Mouse (Mus musculus): ENCODE results near the gene Nap1l4.
A peak's percentile ranks its signal among the peaks of the same experiment; 100 is the strongest.

Nap1l4 gene

DNA sequence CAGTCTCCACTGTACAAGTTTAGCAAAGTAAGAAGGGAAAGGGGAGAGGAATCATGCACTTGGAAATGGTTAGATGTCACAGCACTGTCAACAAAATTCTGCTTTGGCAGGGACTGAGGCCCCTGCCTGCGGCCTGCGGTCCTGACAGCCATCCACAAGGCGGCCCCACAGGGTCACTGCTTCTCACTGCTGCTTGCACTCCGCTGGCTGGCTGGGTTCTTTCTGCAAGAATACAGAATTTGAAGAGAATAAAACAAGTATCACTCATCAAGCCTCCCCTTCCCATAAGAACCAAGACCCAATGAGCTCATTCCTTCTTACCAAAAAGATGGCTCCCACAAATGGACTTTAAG, 34.5 kb downstream of the Nap1l4 start:
- no peak for DNase-seq (ENCODE audit: low read depth, low spot score)

DNA sequence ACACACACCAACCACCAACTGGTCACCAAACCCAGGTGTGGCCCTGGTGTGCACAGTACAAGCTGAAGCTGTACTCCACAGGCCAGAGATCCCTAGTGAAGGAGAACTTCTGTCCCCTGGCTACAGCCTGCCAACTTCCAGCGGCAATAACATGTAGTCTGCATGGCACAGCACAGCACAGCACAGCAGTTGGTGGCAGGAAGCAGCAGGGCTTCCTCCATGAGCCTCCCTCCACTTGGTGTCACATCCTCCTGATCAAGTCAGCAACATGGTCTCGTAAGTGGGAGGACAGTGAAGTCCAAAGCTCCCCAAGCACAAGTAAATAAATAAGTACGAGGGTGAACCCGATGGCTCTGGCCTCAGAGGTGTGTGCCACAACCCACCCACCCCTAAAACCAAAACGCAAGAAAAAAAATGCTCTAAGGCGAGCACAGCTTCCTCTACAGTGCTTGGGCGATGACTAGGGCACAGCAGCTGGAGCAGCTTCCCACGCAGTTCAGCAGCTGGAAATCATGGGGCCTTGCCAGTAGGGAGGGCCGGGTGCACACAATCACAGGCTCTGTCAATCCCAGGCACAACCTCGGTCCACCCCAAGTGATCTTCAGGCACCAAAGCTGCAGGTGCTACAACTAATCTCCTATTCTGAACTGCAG, 35.0 kb downstream of the Nap1l4 start:
- DNase-seq (ENCODE audit: low read depth, low spot score) = no peak

DNA sequence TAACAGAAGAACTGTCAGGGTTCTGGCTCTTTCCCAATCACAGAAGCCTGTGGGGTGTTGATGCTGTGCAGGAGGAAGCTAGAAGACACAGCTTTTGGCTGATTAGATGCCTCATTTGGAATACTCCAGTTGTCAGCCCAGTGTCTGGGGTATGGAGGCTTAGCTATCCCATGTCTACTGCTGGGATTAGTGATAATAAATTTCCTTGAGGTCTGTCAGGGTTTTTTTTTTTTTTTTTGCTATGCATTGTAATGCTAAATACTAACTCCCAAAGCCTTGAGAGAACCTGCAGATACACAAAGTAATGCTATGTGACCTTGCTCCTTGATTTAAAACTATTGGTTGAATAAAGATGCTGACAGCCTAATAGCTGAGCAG, 37.6 kb downstream of the Nap1l4 start:
- DNase-seq (ENCODE audit: low read depth, low spot score) = no peak

DNA sequence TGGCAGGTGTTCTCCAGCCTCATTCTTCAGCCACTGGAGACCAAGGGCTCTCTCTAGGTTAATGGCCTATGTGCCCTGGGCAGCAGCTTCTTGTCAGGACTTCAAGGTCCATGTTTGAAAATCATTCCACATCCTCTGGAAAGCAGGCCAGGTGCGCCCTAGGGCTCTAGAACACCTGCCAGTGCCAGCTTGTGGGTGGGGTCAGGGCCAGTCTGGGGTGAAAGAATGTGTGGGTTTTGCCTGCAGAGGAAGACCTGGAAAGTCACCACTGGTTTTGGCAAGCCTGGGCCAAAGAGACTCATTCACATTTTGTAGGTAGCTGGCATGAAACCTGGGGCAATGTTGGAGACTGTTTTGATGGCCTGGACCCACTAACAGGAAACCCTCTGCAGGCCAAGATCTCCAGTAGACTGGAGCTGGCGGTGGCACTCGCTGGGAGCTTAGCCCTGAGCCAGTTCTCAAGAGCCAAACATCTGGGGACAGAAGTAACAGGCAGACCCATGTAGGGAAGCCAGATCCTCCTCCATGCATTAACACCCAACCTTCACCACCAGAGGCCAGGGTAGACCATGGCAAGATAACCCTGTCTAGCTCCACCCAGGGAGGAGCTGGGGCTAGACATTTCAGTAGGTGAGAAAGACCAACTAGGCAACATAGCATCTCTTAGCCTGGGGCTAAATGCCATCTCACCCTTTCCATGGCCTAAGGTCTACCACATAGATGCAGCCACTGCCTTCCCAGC, 38.1 kb downstream of the Nap1l4 start:
- no peak for DNase-seq (ENCODE audit: low read depth, low spot score)

DNA sequence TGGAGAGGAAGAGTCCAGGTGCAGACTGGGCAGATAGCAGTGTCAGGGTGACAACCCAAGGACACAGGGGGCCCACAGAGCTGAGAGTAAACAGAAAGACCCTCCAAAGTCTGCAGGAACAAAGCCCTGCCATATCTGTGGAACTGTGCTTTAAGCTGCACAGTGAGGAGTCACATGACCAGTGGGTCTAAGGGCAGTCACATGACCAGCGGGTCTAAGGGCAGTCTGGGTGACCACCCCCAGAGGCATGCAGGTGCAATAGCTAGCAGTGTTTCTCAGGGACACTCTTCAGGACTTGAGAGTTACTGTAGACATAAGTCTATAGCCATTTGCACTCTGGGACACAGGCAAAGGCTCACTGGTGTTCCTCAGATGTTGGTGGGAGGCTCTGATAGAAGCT, 39.3 kb downstream of the Nap1l4 start:
- DNase-seq (ENCODE audit: low read depth, low spot score) = no peak

DNA sequence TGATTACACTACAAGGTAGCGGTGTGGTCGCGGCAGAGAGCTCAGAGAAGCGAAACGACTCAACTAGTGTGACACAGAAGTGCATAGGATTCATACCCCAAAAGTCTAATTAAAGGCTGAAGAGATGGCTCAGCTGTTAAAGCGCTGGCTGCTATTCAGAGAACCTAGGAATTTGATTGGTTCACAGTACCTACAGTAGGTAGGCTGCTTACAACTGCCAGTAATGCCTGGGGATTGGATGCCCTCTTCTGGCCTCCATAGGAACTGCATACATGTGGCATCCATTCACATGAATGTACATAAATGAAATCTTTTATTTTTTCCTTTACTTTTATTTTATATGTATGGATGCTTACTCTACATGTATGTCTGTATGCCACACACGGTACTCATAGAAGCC, 42.2 kb downstream of the Nap1l4 start:
- peak; percentile 78 for DNase-seq (ENCODE audit: low read depth, low spot score)

DNA sequence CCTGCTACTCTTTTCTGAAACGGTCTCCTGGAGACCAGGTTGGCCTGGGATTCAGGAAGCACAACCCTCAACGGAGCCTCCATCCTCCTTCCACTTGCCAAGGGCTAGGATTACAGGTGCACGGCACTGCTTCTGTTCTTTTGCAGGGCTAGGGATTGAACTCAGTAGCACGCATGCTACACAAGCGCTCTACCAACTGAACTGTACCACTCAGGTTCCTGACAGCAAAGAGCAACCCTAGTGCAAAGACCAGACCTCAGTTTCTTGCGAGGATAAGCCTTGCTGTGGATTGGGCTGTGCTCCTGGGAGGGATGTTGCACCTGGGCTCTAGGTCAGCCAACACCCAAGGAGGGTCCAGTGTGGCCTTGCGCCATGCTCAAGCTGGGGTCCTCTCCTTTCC, 42.6 kb downstream of the Nap1l4 start:
- no peak for DNase-seq (ENCODE audit: low read depth, low spot score)

DNA sequence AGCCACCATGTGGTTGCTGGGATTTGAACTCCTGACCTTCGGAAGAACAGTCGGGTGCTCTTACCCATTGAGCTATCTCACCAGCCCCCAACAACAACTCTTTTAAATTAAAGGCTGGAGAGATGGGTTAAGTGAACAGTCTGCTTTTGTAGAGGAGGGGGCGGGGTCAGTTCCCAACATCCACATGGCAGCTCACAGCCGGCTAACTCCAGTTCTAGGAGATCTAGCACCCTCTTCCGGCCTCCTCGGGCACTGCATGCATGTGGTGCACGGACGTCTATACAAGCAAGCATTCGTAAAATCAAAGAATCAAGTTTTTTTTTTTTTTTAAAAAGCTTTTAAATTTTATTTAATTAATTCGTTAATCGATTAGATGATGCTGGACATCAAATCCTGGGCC, 43.1 kb downstream of the Nap1l4 start:
- DNase-seq (ENCODE audit: low read depth, low spot score) = peak; percentile 82

DNA sequence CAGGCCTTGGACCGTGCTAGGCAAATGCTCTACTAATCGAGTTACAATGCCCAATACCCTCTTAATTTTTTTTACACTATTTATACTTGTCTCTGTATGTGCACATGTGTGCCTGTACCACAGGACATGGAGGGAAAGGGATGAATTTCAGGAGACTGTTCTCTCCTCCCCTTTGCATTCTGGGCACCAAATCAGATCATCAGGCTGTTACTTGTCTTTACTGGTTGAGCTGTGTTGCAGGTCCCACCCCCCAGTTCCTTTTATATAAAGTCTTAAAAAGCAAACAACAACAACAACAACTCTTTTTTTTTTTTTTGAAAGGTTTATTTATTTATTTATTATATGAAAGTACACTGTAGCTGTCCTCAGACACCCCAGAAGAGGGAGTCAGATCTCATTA, 43.5 kb downstream of the Nap1l4 start:
- no peak for DNase-seq (ENCODE audit: low read depth, low spot score)

DNA sequence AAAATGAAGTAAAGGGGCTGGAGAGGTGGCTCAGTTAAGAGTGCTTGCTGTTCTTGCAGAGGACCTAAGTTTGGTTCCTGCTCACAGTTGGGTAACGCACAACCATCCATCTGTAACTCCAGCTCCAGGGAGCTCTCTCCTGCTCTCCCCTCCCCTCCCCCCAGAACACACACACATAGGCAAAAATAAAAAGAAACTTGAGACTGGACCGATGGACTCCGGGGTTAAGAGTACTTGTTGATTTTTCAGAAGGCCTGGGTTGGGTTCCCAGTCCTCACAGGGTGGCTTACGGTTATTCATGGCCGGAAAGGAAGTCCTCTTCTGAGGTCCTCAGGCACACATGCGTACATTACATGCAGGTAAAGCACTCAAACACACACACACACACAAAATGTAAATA, 45.0 kb downstream of the Nap1l4 start:
- DNase-seq (ENCODE audit: low read depth, low spot score) = no peak

DNA sequence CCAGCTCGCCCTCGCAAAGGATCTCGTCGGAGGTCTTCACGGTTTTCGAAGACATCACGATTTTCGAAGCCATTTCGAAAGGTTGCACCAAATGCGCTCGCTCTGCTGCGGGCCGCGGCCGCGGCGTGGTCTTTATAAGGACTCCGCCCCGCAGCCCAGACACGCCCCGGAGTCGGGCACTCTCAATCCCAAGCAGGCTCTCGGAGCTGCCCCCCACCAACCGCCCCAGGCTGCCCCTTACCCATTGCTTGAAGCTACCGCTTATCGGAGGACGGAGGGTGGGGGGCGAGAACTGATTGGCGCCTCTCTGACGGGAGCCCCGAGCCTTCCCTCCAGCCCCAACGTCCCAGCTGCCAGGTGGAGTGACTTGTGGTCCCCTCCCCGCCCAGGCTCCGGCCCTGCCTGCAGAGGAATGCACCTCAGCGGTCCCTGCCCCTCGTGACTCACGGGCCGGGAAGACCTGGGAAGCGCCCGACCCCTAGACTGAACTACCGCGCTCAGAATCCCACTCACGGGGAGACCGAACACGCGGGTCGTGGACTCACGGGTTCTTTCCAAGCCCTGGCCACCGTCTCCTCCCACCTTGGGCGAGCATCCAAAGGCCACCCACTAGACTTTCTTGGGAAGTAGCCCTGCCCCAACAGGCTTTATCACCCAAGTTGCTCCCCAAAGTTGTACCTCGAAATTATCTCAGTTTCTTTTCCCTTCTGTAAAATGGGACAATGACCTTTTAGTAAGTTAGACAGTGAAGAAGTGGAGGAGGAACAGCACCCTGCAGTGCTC, 46.3 kb downstream of the Nap1l4 start, which contains the start of gene Phlda2:
Gene Phlda2 (minus strand): TSS at position 733 of the 783 bp plus-strand sequence.
- DNase-seq (ENCODE audit: low read depth, low spot score) = peak; percentile 29

DNA sequence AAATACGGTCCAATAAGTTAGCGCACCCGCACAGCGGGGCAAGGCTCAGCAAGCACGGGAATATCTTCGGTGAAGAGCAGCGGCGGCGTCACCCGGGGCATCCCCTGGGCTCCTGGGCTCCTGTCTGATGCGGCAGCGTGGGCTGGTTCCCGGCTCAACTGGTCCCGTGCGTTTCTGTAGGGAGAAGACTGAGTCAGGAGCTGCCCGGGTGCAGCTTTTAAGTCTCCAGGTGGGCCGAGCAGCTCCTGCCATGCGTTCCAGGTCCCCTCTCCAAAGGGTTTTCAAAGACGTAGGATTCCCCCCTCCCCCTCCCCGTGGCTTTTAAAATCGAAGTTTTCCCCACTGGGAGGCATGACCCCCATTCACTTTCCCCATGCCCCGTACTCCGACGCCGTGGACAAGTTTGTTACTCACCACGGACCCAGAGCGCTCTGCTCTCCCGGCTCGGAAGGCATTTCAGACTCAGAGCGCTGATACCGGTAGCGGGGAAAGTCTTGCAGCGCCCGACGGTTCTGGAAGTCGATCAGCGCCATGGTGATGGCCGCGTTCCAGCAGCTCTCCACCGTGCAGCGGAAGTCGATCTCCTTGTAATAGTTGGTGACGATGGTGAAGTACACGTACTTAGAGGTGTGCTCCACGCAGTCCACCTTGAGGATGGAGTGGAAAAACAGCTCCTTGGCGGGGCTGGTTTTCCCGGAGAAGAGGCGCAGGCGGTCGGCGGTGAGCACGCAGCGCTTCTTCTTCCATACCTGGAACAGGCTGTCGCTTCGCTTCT, 47.1 kb downstream of the Nap1l4 start:
- peak; percentile 64 for DNase-seq (ENCODE audit: low read depth, low spot score)

DNA sequence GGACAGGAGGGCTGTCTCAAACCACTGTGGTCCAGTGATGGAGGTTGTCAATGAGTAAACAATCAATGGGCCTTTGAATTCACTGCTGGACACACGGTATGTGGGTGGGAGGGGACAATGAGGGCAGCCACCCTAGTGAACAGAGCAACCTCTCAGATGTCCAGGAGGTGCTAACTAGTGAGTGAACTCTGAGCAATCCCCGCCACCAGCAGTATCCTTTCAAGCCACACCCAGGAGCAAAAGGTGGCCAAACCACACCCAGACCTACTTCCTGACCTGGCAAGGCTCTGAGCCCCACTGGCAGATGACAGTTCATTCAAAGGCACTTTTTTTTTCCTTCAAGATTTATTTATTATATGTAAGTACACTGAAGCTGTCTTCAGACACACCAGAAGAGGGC, 48.0 kb downstream of the Nap1l4 start:
- no peak for DNase-seq (ENCODE audit: low read depth, low spot score)

DNA sequence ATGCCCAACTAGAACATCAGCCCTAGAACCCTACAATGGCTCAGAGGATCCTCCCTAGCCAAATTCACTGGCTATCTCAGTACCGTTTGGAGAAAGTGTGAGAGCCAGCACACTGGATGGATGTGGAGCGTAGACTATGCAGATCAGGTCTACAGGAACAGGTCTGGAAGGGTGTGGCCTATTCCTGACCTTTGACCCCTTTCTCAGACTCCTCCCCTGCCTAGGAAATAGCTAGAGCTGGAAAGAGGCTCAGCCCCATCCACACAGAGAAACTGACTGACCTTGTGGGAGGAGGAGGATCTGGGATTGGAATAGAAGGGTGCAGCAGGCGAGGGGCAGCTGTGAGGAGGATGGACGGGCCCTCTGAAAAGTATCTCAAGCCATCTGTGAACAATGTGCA, 50.3 kb downstream of the Nap1l4 start:
- no peak for DNase-seq (ENCODE audit: low read depth, low spot score)

DNA sequence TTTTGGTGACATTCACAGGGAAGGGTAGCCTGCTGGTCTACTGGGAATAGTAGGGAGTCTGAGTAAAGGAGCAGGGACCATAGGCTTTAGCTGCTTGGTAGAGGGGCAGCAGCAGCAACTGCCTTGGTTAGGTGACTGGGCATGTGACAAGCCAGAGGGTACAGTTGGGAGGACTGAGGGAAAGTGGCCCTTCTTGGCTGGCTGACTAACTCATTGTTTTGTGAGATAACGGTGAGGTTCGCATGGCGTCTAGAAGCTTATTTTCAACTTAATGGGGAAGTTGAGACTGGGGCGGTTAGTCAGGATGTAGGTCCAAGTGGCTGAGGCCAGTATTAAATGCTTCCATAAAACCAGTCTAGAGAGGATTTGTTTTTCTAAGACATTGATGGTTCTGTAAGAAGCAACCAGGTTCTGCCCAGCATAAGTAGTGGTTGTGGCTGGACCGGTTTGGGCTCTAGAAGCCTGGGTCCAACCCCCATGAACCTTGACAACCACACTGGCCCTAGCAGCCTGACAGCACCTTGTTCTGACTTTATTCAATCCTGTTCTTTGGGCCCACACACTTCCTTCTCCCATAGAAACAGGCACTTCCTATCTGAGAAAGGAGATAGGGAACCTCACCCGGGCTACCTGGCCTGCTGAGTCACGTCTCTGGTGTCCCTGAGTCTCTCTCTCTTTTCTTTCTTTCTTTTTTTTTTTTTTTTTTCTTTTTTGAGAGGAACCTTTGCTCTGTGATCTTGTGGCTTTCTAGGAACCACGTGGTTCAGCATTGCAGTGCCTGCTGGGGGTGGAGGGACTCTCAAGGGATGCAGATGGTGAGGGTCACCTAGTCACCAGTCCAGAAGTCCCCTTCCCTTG, 53.6 kb downstream of the Nap1l4 start:
- DNase-seq (ENCODE audit: low read depth, low spot score) = no peak

DNA sequence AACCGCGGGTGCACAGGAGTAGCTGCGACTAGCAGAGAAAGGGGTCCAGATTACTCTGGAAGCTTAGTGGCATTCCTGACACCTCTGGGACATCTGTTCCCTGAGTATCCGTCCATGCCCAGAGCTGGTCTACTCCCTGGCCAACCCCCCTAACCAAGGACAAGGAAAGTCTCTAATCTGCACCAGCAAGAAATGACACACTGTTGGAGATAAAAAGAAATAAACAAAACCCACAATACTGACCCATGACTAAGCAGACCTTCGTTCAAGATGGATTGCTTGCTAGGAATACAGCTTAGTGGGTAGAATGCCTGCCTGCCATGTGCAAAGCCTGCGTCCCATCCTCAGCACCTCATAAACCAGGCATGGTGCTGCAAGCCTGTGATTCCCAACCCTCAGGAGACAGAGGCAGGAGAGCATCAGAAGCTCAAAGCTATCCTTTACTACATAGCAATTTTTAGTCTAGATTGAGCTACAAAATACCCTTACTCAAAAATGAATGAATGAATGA, 55.2 kb downstream of the Nap1l4 start:
- no peak for DNase-seq (ENCODE audit: low read depth, low spot score)

DNA sequence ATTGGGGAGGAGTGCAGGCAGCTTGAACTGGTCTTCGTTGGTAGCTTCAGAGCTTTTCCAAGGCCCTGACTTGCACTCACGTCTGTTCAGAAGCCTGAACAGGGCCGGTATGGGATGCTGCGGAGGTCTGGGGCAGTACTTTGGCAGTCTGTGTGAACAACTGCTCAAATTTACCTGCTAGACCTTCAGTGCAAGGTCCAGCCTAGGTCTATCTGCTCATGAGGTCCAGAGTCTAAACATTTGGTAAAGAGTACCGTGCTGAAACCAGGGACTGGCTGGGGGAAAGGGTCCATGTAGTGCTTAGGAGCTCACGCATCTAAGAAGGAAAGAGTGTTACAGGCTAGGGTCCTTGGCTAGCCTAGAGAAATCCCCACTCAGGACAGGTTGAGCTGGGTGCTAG, 59.2 kb downstream of the Nap1l4 start:
- DNase-seq (ENCODE audit: low read depth, low spot score) = no peak

DNA sequence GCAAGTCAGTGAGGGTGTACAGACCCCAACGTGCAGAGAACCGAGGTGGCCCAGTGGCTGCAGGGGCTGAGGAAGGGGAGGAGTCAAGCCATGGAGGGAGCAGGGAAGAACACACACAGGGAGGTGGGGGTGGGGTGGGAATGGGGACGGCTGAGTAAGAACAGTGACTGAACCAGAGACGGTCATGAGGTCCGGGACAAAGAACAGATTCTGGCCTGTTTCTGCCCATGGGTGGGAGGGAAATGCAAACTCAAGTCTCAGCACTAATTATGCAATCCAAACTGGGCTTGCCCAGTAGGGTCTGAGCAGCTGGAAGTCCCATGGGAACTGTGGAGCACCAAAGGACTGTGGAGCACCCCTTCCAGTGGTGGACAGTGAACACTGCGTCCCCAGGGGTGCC, 66.4 kb downstream of the Nap1l4 start:
- no peak for DNase-seq (ENCODE audit: low read depth, low spot score)

DNA sequence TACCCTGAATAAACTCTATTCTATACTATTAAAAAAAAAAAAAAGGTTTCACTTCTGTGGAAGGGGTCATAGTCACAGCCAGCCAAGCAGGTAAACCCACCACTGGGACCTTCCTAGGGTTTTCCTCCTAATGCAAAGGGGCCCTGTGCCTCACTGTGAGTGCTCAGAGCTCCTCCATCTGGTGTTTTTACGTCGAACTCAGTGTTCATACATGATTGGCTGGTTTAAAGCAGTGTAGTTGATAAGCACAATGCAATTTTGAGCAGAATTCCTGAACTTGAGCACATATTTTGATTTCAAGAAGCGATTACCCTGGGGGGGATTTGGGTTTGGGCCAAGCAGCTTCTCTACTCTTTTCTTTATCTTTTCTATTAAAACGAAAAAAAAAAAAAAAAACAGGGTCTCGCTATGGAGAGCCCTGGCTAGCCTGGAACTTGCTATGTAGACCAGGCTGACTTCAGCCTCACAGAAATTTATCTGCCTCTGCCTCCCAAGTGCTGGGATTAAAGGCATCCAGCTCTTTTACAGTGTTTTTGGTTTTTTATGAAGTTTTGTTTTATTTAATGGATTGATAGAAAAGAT, 67.0 kb downstream of the Nap1l4 start:
- no peak for DNase-seq (ENCODE audit: low read depth, low spot score)

DNA sequence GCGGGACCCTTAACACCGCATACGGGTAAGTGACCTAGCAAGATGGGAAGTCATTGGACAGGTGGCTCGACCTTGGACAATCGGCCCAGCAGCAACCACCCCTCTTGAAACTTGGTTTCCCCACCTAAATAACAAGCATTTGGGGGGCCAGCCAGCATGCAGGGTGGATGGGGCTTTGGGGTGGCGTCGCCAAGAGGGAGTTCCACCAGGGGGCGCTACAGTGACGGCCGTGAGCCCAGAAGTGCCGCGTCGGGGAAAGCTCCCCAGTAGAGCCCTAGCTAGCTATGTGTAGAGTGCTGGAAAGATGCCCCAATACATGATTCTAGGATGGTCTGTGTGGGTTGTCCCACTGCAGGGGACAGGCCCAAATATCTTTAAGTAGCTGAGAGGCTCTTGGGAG, 68.4 kb downstream of the Nap1l4 start:
- DNase-seq (ENCODE audit: low read depth, low spot score) = peak; percentile 81

DNA sequence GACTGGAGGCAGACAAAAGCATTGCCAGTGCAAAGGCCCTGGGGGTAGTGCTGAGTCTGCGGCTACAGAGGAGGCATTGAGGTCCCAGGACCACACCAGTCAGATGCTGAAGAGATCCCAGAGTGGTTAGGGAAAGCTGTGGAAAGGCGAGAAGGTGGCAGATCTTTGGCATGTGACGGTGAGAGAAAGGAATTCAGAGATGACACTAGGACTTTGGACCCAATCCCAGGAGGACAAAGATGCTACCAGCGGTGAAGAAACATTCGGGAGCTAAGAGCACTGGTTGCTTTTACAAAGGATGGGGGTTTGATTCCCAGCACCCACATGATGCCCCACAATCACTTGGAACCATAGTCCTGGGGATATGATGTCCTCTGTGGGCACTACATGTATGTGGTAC, 71.1 kb downstream of the Nap1l4 start:
- DNase-seq (ENCODE audit: low read depth, low spot score) = no peak

Measured in CD4-positive, CD25-positive, alpha-beta regulatory T cell, adult 2 months (primary cell).